Mouse (Mus musculus): ENCODE results near the gene Tbp. TPM values are rescaled to one million over a fixed set of nuclear protein-coding genes. Genes with fewer than 3 reads are reported as not detected.

Tbp gene
- total and polyA plus RNA-seq, 2 experiments from 2014 or later, result 16.5 to 22.5 TPM

DNA sequence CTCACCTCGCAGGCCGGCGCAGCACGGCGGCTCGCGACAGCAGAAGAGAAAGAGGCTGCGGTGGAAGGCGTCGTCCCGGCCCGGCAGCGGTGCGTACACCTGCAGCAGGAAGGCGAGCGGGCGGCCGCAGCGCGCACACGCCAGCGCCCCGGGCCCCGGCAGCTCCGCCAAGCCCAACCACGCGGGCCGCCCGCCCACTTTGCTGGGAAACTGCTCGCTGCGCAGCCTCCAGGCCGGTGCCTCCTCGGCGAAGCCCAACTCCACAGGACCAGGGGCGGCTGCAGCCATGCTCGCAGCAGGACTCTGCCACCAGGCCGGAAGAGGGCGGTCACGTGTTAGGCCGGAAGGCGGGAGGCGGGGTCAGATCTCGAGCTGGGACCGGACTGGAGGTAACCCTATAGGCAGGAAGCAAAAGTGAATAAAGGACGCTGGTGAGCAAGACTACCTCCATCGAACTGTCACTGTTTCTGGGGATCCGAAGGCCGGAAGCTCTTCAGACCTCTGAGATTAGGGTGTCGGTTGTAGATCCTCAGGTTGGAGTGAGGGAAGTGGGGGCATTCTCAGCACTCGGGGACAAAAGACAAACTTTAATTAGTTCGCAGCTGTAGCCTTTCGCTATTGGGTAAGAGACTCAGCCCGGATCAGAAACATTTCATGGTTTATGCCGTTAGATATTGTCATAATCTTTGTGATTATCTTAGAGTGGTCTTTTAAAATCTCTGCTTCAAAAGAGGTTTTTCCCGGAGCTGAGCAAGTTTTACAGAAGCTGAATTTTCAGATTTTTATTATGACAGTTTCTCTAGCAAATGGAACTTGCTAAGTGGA, 27.5 kb downstream of the Tbp start, which contains the start of gene Pdcd2:
Gene Pdcd2, minus strand, starts transcription at position 316 of the 825 bp plus-strand sequence.
- Histone ChIP-seq H3K4me3 (ENCODE audit: low read depth, low read length) (peak within 1 kb of the TSS; percentile 61), H3K9me3 (replicated peaks; ENCODE audit: control insufficient read depth, low read length) (no peaks in the 10 kb centered on the region), H3K27ac (ENCODE audit: low read depth) (peak within 1 kb of the TSS; percentile 84), H3K9ac (replicated peaks; ENCODE audit: low read depth, low read length) (peak within 1 kb of the TSS; percentile 56), H3K27me3 (ENCODE audit: control insufficient read depth, insufficient read depth, low read length) (no peaks in the 10 kb centered on the region), H3K4me2 (ENCODE audit: low read depth, low read length) (peak within 1 kb of the TSS; percentile 82), H3K36me3 (replicated peaks; ENCODE audit: control insufficient read depth, insufficient read depth, low read length) (peaks cover 28% of the 10 kb centered on the region), H3K4me1 (ENCODE audit: control insufficient read depth, insufficient read depth) (peaks cover 8% of the 10 kb centered on the region)
- under 1% methylated on average over 51 of the region's 55 CpGs for WGBS
- ATAC-seq (ENCODE audit: insufficient read depth, low read depth) (peak; percentile 99), DNase-seq (ENCODE audit: low spot score) (peak; percentile 85)
- TF ChIP-seq CTCF (IDR thresholded peaks at IDR 0.05; ENCODE audit: low read depth) (peak; percentile 33), EP300 (IDR thresholded peaks at IDR 0.05; ENCODE audit: low read depth) (no peak)

DNA sequence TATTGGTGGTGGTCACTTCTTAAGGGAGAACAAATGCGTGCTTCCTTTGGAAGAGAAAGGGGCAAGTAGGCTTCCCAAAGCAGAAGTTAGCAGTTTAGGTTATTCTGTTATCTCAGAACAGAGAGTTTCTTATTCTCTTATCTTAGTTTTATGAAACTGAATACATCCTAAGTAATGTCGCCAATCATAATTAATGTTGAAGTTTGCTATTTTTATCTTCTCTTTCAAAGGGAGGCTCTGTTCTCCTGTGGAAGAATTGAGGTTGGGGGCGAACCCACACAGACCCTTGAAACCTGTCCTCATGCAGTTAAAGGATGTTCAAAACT, 28.1 kb downstream of the Tbp start:
- H3K27ac ChIP-seq (ENCODE audit: low read depth), result peak overlapping the region; percentile 84; the same call in 1 of the 2 replicates
- H3K27me3 ChIP-seq (ENCODE audit: control insufficient read depth, insufficient read depth, low read length), result no peaks in the 10 kb centered on the region
- H3K4me3 ChIP-seq (ENCODE audit: low read depth, low read length), result peak overlapping the region; percentile 61
- DNase-seq (ENCODE audit: low spot score), result no peak
- H3K36me3 ChIP-seq (replicated peaks; ENCODE audit: control insufficient read depth, insufficient read depth, low read length), result peaks cover 23% of the 10 kb centered on the region
- TF ChIP-seq EP300 (IDR thresholded peaks at IDR 0.05; ENCODE audit: low read depth), result no peak
- no peak for TF ChIP-seq CTCF (IDR thresholded peaks at IDR 0.05; ENCODE audit: low read depth)
- H3K4me2 ChIP-seq (ENCODE audit: low read depth, low read length), result peak overlapping the region; percentile 82
- 38% methylated on average over 3 of the region's 3 CpGs for WGBS
- ATAC-seq (ENCODE audit: insufficient read depth, low read depth), result no peak
- peak overlapping the region; percentile 56 for H3K9ac ChIP-seq (replicated peaks; ENCODE audit: low read depth, low read length)
- H3K9me3 ChIP-seq (replicated peaks; ENCODE audit: control insufficient read depth, low read length), result no peaks in the 10 kb centered on the region
- peaks cover 8% of the 10 kb centered on the region for H3K4me1 ChIP-seq (ENCODE audit: control insufficient read depth, insufficient read depth)

DNA sequence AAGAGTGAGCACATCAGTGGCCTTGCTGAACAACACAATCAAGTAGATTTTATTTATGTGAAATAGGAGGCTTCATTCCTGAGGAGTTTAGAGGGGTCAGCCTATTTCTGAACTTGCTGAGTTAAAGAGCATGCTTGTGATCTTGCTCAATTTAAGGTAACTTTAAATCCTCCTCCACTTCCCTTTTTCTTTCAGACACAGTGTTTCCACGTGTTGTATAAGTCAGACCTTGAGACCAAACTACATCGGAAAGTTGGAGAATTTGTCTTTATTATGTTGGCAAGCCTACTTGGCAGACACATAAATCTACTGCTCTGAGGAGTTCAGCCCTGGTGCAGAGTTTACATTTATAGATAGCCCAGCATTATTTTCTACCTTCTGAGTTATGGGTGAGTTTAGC, 29.2 kb downstream of the Tbp start:
- no peaks in the 10 kb centered on the region for H3K9me3 ChIP-seq (replicated peaks; ENCODE audit: control insufficient read depth, low read length)
- peaks cover 14% of the 10 kb centered on the region for H3K36me3 ChIP-seq (replicated peaks; ENCODE audit: control insufficient read depth, insufficient read depth, low read length)
- 88% methylated on average over 2 of the region's 2 CpGs for WGBS
- ATAC-seq (ENCODE audit: insufficient read depth, low read depth) (no peak), DNase-seq (ENCODE audit: low spot score) (no peak)
- H3K9ac ChIP-seq (replicated peaks; ENCODE audit: low read depth, low read length), result no peak overlapping the region
- H3K4me2 ChIP-seq (ENCODE audit: low read depth, low read length), result no peak overlapping the region
- H3K27me3 ChIP-seq (ENCODE audit: control insufficient read depth, insufficient read depth, low read length), result no peaks in the 10 kb centered on the region
- no peak overlapping the region for H3K27ac ChIP-seq (ENCODE audit: low read depth)
- H3K4me1 ChIP-seq (ENCODE audit: control insufficient read depth, insufficient read depth), result peaks cover 8% of the 10 kb centered on the region
- TF ChIP-seq EP300 (IDR thresholded peaks at IDR 0.05; ENCODE audit: low read depth), result no peak
- TF ChIP-seq CTCF (IDR thresholded peaks at IDR 0.05; ENCODE audit: low read depth), result no peak
- H3K4me3 ChIP-seq (ENCODE audit: low read depth, low read length), result no peak overlapping the region

DNA sequence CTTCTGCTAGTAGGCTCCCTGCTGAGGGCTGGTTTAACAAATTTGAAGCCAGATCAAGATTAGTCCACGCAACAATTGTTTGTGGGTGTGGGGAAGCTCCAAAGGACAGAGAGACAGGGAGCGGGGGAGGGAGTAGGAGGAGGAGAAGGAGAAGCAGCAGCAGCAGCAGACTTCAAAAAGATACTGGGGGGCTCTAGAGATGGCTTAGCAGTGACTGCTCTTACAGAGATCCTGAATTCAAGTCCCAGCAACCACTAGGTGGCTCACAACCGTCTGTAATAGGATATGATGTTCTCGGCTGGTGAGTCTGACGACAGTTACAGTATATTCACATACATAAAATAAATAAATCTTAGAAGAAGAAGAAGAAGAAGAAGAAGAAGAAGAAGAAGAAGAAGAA, 30.5 kb downstream of the Tbp start:
- Histone ChIP-seq H3K4me1 (ENCODE audit: control insufficient read depth, insufficient read depth) (peaks cover 8% of the 10 kb centered on the region), H3K4me2 (ENCODE audit: low read depth, low read length) (no peak overlapping the region), H3K9me3 (replicated peaks; ENCODE audit: control insufficient read depth, low read length) (no peaks in the 10 kb centered on the region), H3K27me3 (ENCODE audit: control insufficient read depth, insufficient read depth, low read length) (0 out of 2 replicates have a peak, but pooled peaks cover under 1% of the 10 kb centered on the region), H3K9ac (replicated peaks; ENCODE audit: low read depth, low read length) (no peak overlapping the region), H3K36me3 (replicated peaks; ENCODE audit: control insufficient read depth, insufficient read depth, low read length) (0 out of 2 replicates have a peak, but pooled peaks cover 1% of the 10 kb centered on the region), H3K27ac (ENCODE audit: low read depth) (no peak overlapping the region), H3K4me3 (ENCODE audit: low read depth, low read length) (no peak overlapping the region)
- 9% methylated on average over 5 of the region's 5 CpGs for WGBS
- DNase-seq (ENCODE audit: low spot score) (peak; percentile 19), ATAC-seq (ENCODE audit: insufficient read depth, low read depth) (no peak)
- TF ChIP-seq EP300 (IDR thresholded peaks at IDR 0.05; ENCODE audit: low read depth) (no peak), CTCF (IDR thresholded peaks at IDR 0.05; ENCODE audit: low read depth) (peak; percentile 51)

DNA sequence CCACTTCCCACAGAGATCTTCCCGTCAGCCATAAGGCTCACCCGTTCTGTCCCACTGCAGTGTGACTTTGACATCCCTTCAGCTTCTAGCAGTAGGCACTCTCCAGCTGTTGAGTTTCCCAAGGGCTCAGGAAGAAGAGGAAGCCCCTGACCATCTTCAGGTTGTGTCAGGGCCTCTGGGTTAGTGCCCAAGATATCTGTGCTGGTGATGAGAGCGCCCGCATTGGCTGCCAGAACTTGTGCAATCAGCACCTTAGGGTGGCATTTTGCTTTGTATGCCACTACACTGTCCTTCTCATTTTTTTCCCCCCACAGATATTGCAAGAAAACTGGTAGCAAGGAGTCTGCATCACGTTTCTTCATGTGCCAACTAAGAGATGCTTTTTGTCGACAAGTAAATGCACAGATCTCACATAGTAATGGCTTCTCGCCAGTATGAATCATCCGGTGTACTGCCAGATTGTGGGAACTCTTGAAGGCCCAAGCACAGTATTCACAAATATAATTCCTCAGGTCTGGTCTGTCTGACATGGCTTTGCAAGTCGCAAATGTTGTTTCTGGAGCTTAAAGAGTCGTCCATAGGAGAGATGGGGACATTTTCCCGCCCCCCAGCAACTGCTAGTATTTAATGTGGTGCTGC, 35.6 kb downstream of the Tbp start:
- no peak overlapping the region for H3K9ac ChIP-seq (replicated peaks; ENCODE audit: low read depth, low read length)
- H3K4me2 ChIP-seq (ENCODE audit: low read depth, low read length), result peak overlapping the region; percentile 85; the same call in 1 of the 2 replicates
- no peaks in the 10 kb centered on the region for H3K36me3 ChIP-seq (replicated peaks; ENCODE audit: control insufficient read depth, insufficient read depth, low read length)
- H3K4me3 ChIP-seq (ENCODE audit: low read depth, low read length), result no peak overlapping the region
- peaks cover 12% of the 10 kb centered on the region; the same call in 1 of the 2 replicates for H3K27me3 ChIP-seq (ENCODE audit: control insufficient read depth, insufficient read depth, low read length)
- DNase-seq (ENCODE audit: low spot score), result no peak
- TF ChIP-seq CTCF (IDR thresholded peaks at IDR 0.05; ENCODE audit: low read depth), result no peak
- no peak for TF ChIP-seq EP300 (IDR thresholded peaks at IDR 0.05; ENCODE audit: low read depth)
- 51% methylated on average over 11 of the region's 11 CpGs for WGBS
- no peak overlapping the region for H3K27ac ChIP-seq (ENCODE audit: low read depth)
- no peaks in the 10 kb centered on the region for H3K9me3 ChIP-seq (replicated peaks; ENCODE audit: control insufficient read depth, low read length)
- peaks cover 3% of the 10 kb centered on the region; the same call in 1 of the 2 replicates for H3K4me1 ChIP-seq (ENCODE audit: control insufficient read depth, insufficient read depth)
- ATAC-seq (ENCODE audit: insufficient read depth, low read depth), result no peak
